Mouse (Mus musculus) megakaryocyte, embryonic 14.5 days (primary cell): Measurements from ENCODE around the gene Pax6. TPM values are rescaled to one million over a fixed set of nuclear protein-coding genes. Genes with fewer than 3 reads are reported as not detected.

Experiments used
- H3K27me3 ChIP-seq: replicated peaks from 2 replicates; pipeline ENCODE3; 2012; ENCODE audit warnings: inconsistent platforms
- H3K36me3 ChIP-seq: replicated peaks from 2 replicates; pipeline ENCODE3; 2012; ENCODE audit warnings: low read length, inconsistent platforms, mixed read lengths
- H3K4me1 ChIP-seq: 2 replicates; pipeline ENCODE4 v1.6.1; 2012; ENCODE audit warnings: inconsistent platforms
- H3K4me3 ChIP-seq: replicated peaks from 2 replicates; pipeline ENCODE3; 2012; ENCODE audit warnings: moderate library complexity, mild to moderate bottlenecking, inconsistent platforms
- H3K9me3 ChIP-seq: 2 replicates; pipeline ENCODE4 v1.6.1; 2012; ENCODE audit warnings: inconsistent platforms
- FLI1 ChIP-seq: IDR thresholded peaks from 2 replicates; pipeline ENCODE4 v1.6.1; 2012; ENCODE audit warnings: low read length, inconsistent platforms, mixed read lengths
- GATA1 ChIP-seq: IDR thresholded peaks from 3 replicates; pipeline ENCODE4 v1.6.1; 2012; ENCODE audit warnings: mixed read lengths, low read length, inconsistent platforms, borderline replicate concordance
- polyA plus RNA-seq: library from polyadenylated mRNA; stranded (reverse); fragments of >175 nt; gene quantifications from 2 replicates; pipeline ENCODE4 v1.2.3, GENCODE M21; 2012; ENCODE audit warnings: low replicate concordance; ENCODE audit not compliant: insufficient read depth

Pax6 gene
- polyA plus RNA-seq, 1 experiment: 0.15 TPM

- H3K9me3 ChIP-seq: peaks cover 22% of the 10 kb centered on the region
- no peak for TF ChIP-seq FLI1
- no peak for TF ChIP-seq GATA1
- no peaks in the 10 kb centered on the region for H3K36me3 ChIP-seq
- H3K27me3 ChIP-seq: peaks cover 99% of the 10 kb centered on the region
- H3K4me3 ChIP-seq: no peak overlapping the region
- H3K4me1 ChIP-seq: peaks cover 80% of the 10 kb centered on the region
Measured at GRCm38 (mm10) chr2:105671116-105671797, 2.6 kb downstream of the Pax6 start.

DNA sequence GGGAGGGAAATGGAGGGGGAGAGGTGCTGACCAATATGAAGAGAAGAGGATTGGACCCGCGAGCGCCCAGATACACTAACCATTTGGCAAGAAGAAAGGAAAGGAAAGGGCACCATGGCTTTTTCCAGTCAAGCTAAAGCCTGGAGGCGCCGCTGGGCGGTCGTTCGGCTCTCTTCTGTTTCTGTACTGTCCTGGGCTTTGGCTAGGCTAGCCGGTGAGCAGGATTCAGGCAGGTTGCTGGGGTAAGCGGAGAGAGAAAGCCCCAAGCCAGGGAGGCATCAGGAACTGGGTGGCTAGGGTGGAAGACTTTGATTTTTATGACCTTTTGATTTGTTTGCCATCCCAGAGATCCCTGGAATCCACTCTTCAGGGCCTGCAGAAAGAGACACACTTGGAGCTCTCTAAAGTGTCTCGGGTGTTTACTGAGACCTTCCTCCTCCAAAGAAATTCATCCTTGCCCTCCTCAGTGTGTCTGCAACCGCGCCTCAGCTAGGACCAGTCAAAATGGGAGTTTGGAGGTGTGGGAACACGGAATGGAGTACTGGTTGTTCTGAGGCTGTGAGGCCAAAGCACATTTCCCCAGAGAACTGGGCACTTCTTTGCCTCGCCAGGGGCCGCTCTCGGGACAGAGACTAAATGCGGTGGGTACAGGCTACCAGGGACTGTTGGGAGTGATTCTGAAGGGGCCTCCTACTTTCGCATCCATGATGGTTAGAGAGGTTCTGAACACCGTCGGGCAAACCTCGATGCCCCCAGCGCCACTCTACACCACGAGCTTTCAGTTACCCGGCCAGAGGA, 3.3 kb downstream of the Pax6 start:
- H3K9me3 ChIP-seq: peaks cover 17% of the 10 kb centered on the region
- peaks cover 83% of the 10 kb centered on the region for H3K4me1 ChIP-seq
- no peak for TF ChIP-seq FLI1
- no peak for TF ChIP-seq GATA1
- peaks cover 99% of the 10 kb centered on the region for H3K27me3 ChIP-seq
- H3K4me3 ChIP-seq: peak overlapping the region; percentile 81
- no peaks in the 10 kb centered on the region for H3K36me3 ChIP-seq

DNA sequence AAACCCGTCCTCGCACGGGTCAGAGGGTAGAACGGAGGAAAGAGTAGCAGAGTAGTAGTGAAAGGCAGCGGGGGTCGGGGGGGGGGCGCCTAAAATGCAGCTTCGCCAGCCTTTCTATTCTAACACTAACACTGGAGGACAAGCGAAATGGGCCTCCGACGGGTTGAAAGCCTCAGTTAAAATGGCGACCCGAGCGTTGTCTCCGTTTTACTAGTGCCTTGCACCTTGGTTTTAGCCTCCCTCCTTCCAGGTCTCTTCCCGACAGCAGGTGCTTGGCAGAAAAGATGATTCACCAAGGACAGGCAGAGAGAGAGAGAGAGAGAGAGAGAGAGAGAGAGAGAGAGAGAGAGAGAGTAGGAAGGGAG, 3.9 kb downstream of the Pax6 start:
- peaks cover 78% of the 10 kb centered on the region for H3K4me1 ChIP-seq
- H3K4me3 ChIP-seq: peak overlapping the region; percentile 81
- TF ChIP-seq FLI1: no peak
- no peak for TF ChIP-seq GATA1

GRCm38 (mm10) chr2:105673054-105673453, 4.4 kb downstream of the Pax6 start:
- TF ChIP-seq FLI1 (no peak), GATA1 (no peak)
- peaks cover 77% of the 10 kb centered on the region for H3K4me1 ChIP-seq
- H3K27me3 ChIP-seq: peaks cover 99% of the 10 kb centered on the region
- H3K4me3 ChIP-seq: peak overlapping the region; percentile 10
- no peaks in the 10 kb centered on the region for H3K36me3 ChIP-seq
- peaks cover 9% of the 10 kb centered on the region for H3K9me3 ChIP-seq

More for the DNA sequence above, 3.9 kb downstream of the Pax6 start:
- peaks cover 99% of the 10 kb centered on the region for H3K27me3 ChIP-seq
- H3K9me3 ChIP-seq: peaks cover 13% of the 10 kb centered on the region
- no peaks in the 10 kb centered on the region for H3K36me3 ChIP-seq

- Histone ChIP-seq H3K4me3 (peak overlapping the region; percentile 88), H3K9me3 (0 out of 2 replicates have a peak, but pooled peaks cover 5% of the 10 kb centered on the region), H3K27me3 (peaks cover 98% of the 10 kb centered on the region), H3K4me1 (peaks cover 71% of the 10 kb centered on the region), H3K36me3 (no peaks in the 10 kb centered on the region)
- TF ChIP-seq GATA1: no peak
- TF ChIP-seq FLI1: no peak
Measured at GRCm38 (mm10) chr2:105673631-105674060, 4.9 kb downstream of the Pax6 start.

DNA sequence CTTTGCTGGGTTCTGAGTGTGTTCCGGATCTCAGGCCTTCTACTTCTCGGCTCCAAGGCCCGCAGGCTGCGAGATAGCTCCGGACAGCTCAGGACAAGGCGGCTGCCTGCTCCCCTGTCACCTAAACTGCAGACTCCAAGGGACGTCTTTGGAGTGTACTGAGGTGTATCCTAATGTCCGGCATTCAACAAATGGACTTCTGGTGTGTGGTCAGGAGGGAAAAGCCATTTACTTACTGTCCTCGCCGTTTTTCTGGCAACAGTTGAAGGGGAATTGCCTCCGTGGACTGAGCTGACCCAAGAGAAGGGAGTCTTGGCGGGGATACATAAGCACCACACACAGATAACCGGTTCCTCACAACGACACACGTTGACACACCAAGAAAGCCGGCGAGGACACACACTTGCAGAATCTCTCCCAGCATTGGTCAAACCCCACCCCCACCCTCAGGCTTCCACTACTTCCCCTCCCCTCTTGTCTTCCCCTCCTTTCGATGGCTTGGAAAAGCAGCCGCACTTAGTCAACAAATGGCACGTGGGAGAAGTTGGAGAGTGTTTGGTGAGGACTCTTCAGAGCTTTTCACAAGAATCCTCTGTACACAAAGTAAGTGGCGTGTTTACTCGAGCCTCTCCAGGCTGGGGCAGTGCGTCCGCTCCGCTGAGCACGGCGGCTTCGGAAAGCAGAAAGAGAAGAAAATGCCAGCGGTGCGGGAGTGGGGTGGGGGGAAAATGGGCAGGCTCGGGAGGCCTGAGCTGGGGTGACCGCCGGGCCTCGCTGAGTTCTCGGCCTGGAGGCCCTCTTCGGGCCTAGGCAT, 5.6 kb downstream of the Pax6 start:
- H3K4me1 ChIP-seq: peaks cover 68% of the 10 kb centered on the region
- H3K9me3 ChIP-seq: 0 out of 2 replicates have a peak, but pooled peaks cover 4% of the 10 kb centered on the region
- no peaks in the 10 kb centered on the region for H3K36me3 ChIP-seq
- peak overlapping the region; percentile 88 for H3K4me3 ChIP-seq
- TF ChIP-seq FLI1: no peak
- no peak for TF ChIP-seq GATA1
- peaks cover 98% of the 10 kb centered on the region for H3K27me3 ChIP-seq

DNA sequence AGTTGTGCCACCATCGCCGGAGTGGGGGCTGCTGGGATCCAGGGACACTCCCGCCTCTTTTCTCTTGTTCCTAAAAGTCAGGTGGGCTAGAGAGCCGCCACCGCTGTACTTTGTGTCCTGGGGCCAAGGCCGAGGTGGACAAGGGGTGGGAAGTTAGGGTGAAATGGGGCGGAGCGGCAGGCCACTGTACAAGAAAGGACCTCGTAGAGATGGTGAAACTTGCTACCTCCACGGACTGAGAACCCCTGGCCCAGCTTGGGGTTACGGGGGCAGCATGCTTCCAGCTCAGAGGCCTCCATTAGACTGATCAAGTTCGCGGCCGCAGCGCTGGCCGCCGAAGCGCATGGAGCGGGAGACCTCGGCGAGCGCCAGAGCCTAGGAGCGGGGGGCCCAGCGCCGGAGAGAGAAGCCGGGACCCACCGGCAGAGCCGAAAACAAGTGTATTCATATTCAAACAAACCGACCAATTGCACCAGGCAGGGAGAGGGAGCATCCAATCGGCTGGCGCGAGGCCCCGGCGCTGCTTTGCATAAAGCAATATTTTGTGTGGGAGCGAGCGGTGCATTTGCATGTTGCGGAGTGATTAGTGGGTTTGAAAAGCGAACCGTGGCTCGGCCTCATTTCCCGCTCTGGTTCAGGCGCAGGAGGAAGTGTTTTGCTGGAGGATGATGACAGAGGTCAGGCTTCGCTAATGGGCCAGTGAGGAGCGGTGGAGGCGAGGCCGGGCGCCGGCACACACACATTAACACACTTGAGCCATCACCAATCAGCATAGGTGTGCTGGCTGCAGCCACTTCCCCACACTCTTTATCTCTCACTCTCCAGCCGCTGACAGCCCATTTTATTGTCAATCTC, 6.4 kb downstream of the Pax6 start:
- no peaks in the 10 kb centered on the region for H3K36me3 ChIP-seq
- peaks cover 98% of the 10 kb centered on the region for H3K27me3 ChIP-seq
- 0 out of 2 replicates have a peak, but pooled peaks cover 3% of the 10 kb centered on the region for H3K9me3 ChIP-seq
- H3K4me1 ChIP-seq: peaks cover 60% of the 10 kb centered on the region
- TF ChIP-seq FLI1: no peak
- TF ChIP-seq GATA1: no peak
- H3K4me3 ChIP-seq: peak overlapping the region; percentile 88

- 0 out of 2 replicates have a peak, but pooled peaks cover 5% of the 10 kb centered on the region for H3K9me3 ChIP-seq
- H3K36me3 ChIP-seq: no peaks in the 10 kb centered on the region
- H3K4me3 ChIP-seq: peak overlapping the region; percentile 88
- peaks cover 97% of the 10 kb centered on the region for H3K27me3 ChIP-seq
- TF ChIP-seq FLI1 (no peak), GATA1 (no peak)
- H3K4me1 ChIP-seq: peaks cover 59% of the 10 kb centered on the region
Measured at GRCm38 (mm10) chr2:105675730-105676079, 7.0 kb downstream of the Pax6 start.
